Mouse (Mus musculus) spleen, adult 2 months (tissue): ENCODE measurements around the gene Gm10972. TPM values are rescaled to one million over a fixed set of nuclear protein-coding genes. Genes with fewer than 3 reads are reported as not detected.
"Not testable (repeated sequence)": the region's sequence is repeated elsewhere in the genome, so short reads cannot be mapped to it uniquely, and the experiment has no call there.

Experiments
- DNase-seq, 2 experiments: peaks; one replicate each; pipeline versions ENCODE4 v3.0.0 to v3.0.0-alpha.2; 2012 to 2021; ENCODE audit warnings: low spot score in 2 of 2, low read depth in 1 of 2
- H3K27ac ChIP-seq: fragments of 200-500 bp; 2 replicates; pipeline ENCODE4 v1.5.1; 2012; ENCODE audit warnings: low read length, inconsistent platforms; ENCODE audit not compliant: insufficient read depth
- H3K27me3 ChIP-seq: fragments of 200-500 bp; 2 replicates; pipeline ENCODE4 v1.6.1; 2012; ENCODE audit warnings: mild to moderate bottlenecking, moderate library complexity, low read length, inconsistent platforms; ENCODE audit not compliant: control insufficient read depth, insufficient read depth
- H3K36me3 ChIP-seq: fragments of 200-500 bp; 2 replicates; pipeline ENCODE4 v1.6.1; 2012; ENCODE audit warnings: mild to moderate bottlenecking, low read length, inconsistent platforms; ENCODE audit not compliant: control insufficient read depth, insufficient read depth
- H3K4me1 ChIP-seq: fragments of 200-500 bp; 2 replicates; pipeline ENCODE4 v1.6.1; 2011; ENCODE audit warnings: inconsistent platforms; ENCODE audit not compliant: control insufficient read depth, insufficient read depth, insufficient read length
- H3K4me3 ChIP-seq: fragments of 200-500 bp; 2 replicates; pipeline ENCODE4 v1.5.1; 2011; ENCODE audit warnings: mild to moderate bottlenecking, inconsistent platforms; ENCODE audit not compliant: insufficient read depth, insufficient read length; ENCODE audit errors: extremely low read depth
- CTCF ChIP-seq: fragments of 200-500 bp; IDR thresholded peaks from 2 replicates; pipeline ENCODE4 v1.5.1; 2011; ENCODE audit warnings: mild to moderate bottlenecking, inconsistent platforms; ENCODE audit not compliant: insufficient read depth, insufficient read length, insufficient replicate concordance; ENCODE audit errors: extremely low read depth
- POLR2A ChIP-seq: fragments of 200-500 bp; IDR thresholded peaks from 2 replicates; pipeline ENCODE4 v1.6.1; 2011; ENCODE audit warnings: low read depth, low read length, inconsistent platforms
- WGBS: fragments of 180-500 bp; shearing (Covaris S2); methylation state at CpG from one replicate; pipeline ENCODE4 v1.1.7; 2018; 5-methylcytosine and 5-hydroxymethylcytosine counted together
- polyA plus RNA-seq: library from polyadenylated mRNA; depleted of rRNA; stranded (reverse); fragments of >200 nt; gene quantifications from 2 replicates; pipeline ENCODE4 v1.2.3, GENCODE M21; 2012; rRNA removed

Gm10972 gene
- polyA plus RNA-seq, 1 experiment, result not detected

GRCm38 (mm10) chr3:94690162-94690561, 47.2 kb downstream of the Gm10972 start:
- not testable (repeated sequence) for H3K4me3 ChIP-seq, H3K4me1 ChIP-seq, H3K27me3 ChIP-seq, DNase-seq, H3K36me3 ChIP-seq, H3K27ac ChIP-seq
- 87% methylated on average over 6 of the region's 6 CpGs for WGBS

GRCm38 (mm10) chr3:94690616-94691247, 47.8 kb downstream of the Gm10972 start:
- Histone ChIP-seq H3K4me3 (no peak overlapping the region), H3K27me3 (no peaks in the 10 kb centered on the region), H3K4me1 (no peaks in the 10 kb centered on the region), H3K27ac (no peak overlapping the region), H3K36me3 (no peaks in the 10 kb centered on the region)
- no peak for TF ChIP-seq CTCF
- no peak for TF ChIP-seq POLR2A
- DNase-seq, result no peak

- H3K27me3 ChIP-seq, H3K27ac ChIP-seq: not testable (repeated sequence)
- 88% methylated on average over 4 of the region's 4 CpGs for WGBS
Measured at GRCm38 (mm10) chr3:94691694-94692093, 48.8 kb downstream of the Gm10972 start.

More at GRCm38 (mm10) chr3:94691694-94692093, 48.8 kb downstream of the Gm10972 start:
- not testable (repeated sequence) for H3K36me3 ChIP-seq, DNase-seq, H3K4me3 ChIP-seq, H3K4me1 ChIP-seq

Other genes starting within 250 kb of the Gm10972 start
- gene Lingo4, start 244.6 kb upstream of the Gm10972 start, polyA plus RNA-seq, result 0.44 and 0.45 TPM in 2 replicates
- gene Tdrkh, start 229.8 kb upstream of the Gm10972 start, polyA plus RNA-seq, result 0.15 and 0.19 TPM in 2 replicates
- 16.9 and 19.6 TPM in 2 replicates for gene Mrpl9, start 199.8 kb upstream of the Gm10972 start, polyA plus RNA-seq
- not detected in 2 replicates for gene Oaz3, start 199.2 kb upstream of the Gm10972 start, polyA plus RNA-seq
- gene Celf3, start 164.8 kb upstream of the Gm10972 start, polyA plus RNA-seq, result 0.16 TPM in 1 of 2 replicates, not detected in the other
- 0.25 TPM in 1 of 2 replicates, not detected in the other for gene Riiad1, start 162.8 kb upstream of the Gm10972 start, polyA plus RNA-seq
- 5.4 TPM in 2 replicates for gene Snx27, start 60.4 kb upstream of the Gm10972 start, polyA plus RNA-seq
- 1.7 and 1.8 TPM in 2 replicates for gene Tuft1, start 15.8 kb downstream of the Gm10972 start, polyA plus RNA-seq
- 0.31 and 1.1 TPM in 2 replicates for gene Selenbp2, start 50.4 kb downstream of the Gm10972 start, polyA plus RNA-seq
- 0.11 and 0.22 TPM in 2 replicates for gene Cgn, start 143.4 kb downstream of the Gm10972 start, polyA plus RNA-seq
- 24.8 and 26.2 TPM in 2 replicates for gene Pogz, start 194.5 kb downstream of the Gm10972 start, polyA plus RNA-seq
- gene Psmb4, start 243.8 kb downstream of the Gm10972 start, polyA plus RNA-seq, result 117 and 140 TPM in 2 replicates